Mouse (Mus musculus): ENCODE results near the gene Gm45618. TPM values are rescaled to one million over a fixed set of nuclear protein-coding genes. Genes with fewer than 3 reads are reported as not detected.

Gene Gm45618
- total RNA-seq, 2 experiments from 2014 or later, result not detected

DNA sequence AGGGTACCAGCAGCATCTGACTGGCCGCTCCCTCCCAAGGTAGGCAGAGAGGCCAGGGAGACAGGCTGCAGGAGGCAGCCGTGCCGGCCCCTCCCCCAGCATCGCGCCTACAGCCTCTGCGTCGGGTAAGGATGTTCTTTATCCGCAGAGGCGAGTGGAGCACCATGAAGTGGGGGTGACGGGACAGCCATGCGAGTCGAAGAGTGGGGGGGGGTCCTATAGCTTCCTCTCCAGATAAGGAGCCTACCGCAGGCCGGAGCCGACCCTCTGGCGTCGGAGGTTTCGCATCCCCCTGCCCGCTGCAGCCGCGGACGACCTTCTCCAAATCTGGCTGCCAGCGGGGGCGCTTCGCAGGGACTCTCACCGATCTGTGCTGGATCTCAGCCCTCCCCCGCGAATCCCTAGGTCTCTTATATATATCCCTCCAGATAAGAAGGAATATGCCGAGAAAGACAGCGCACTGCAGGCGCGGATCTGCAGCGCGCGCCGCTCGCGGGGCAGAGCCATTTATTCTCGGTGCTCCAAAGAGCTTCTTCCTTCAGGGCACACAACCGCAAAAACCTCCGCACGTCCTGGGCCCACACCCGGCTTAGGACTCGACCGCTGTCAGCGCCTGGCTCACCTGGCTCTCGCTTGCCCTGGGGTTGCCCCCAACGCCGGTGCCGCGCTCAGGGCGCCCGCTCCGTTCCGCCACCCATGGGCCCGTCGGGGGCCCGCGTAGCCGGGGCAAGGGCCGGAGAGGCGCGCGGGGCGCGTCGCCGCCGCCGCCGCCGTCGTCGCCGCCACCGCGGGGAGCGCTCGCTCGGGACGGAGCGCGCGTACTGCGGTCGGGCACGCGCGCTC, 26.0 kb downstream of the Gm45618 start:
- DNase-seq (ENCODE audit: low spot score in 2 of 2), result peak in 1 of 2 experiments; percentile 37

DNA sequence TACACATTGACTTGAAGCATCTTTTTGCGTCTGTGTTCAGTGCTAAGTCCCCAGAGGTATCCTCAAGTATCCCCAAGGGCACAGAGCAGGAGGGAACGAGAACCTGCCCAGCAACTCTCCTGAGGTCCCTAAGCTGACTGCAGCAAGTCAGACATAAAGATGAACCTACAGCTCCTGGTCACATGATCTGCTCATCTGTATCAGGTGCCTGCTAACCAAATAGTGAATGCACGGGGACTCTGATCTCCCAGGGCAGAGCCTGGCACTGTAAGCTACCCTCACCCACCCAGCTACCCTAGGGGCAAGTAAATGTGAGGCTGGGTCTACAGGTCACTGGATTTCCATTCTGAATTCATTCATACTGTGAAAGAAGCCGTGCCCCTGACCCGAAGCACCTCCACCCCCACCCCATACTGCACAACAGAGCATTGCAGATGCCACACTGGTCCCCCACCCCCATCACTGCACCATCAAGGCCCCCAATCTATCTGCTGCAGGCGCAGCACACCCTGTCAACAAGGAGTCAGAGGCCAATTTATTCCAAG, 26.8 kb downstream of the Gm45618 start:
- DNase-seq (ENCODE audit: low spot score in 2 of 2), result no peak

DNA sequence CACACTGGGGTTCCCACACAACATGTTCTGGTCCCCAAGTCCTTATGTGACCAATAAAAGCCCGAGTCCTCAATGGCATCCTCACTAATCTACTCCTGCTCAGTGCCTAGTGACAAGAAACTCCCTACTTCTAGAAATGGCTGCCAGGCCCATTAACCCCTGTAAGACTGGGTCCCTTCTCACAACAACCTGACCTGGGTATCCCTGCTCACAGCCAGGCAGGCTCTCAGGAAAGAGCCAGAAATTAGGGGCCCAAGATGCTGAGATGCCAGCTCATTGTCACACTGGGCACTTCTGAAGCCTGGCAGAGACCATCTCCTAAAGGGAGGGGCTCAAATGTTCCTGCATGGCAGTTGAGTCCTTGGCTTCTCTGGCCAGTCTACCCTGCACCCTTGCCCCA, 27.5 kb downstream of the Gm45618 start:
- DNase-seq (ENCODE audit: low spot score in 2 of 2), result no peak

DNA sequence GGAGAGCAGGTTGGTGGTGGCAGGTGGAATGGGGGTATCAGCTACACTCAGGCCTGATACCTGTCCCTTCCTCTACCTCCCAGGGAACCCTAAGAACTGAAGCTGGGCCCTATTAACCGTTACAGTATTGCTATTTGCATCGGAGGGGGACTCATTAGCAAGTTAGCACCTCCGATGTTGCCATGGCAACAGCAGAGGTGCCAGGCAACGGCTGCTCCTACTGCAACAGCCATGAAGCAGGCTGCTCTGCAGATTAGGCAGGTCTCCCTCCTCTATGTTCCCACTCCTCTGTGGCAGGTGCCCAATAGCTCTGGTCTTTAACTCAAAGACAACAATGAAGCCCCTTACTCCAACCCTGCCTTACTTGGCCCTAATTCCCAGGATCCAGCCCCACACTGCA, 28.7 kb downstream of the Gm45618 start:
- DNase-seq (ENCODE audit: low spot score in 2 of 2), result no peak

DNA sequence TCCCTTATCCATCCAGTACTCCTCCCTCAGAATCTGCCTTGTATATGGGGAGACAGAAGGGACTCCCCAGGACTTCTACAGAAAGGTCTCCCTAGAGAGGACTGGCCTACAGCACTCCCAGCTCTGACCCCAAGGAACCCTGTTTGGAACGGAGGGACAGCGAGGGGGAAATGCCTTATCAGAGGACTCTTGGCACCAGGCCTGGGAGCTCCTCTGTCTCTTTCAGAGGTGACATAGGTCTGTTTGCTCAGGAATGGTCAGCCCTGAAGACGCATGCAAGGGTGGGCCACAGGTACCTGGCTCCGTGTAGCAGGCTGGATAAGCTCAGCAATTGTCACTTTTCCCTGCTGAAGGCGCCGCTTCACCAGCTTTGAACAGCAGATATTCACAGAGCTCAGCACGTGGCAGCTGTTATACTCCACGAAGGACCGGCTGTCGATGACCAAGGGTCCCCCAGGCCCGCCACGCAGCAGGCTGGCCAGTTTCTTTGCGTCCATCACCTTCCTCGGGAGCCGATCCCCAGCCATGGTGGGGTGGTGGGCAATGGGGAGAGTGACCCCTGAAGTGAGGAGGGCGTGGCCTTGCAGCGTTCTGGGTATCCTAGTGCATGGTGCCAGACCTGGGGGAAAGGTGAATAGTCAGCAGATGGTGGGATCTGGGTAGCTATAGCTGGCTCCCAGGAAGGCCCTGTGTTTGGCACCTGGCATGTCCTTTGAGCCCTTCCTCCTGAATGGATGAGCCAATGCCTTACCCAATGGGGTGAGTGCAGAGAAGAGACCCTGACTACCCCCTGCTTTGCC, 30.7 kb downstream of the Gm45618 start:
- DNase-seq (ENCODE audit: low spot score in 2 of 2), result no peak

DNA sequence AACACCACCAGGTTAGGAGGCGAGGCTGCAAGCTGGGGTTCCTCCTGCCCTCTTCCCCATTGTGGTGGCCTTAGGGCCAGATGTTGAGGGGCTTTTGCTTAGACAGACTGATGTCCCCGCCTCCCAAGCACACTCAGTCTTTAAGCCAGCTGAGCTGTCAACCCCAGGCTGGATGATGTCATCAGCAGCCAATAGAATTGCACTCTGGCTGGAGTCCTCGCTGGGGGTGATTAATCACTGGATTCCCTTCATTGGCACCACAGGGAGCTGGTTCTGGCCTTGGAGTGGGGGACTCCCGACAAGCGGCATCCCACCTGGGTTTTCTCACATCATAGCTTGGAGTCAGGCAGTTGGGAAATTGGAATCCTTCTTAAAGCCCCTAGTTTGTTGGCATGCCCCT, 31.6 kb downstream of the Gm45618 start:
- peak; percentile 39 to 42 for DNase-seq (ENCODE audit: low spot score in 2 of 2)

DNA sequence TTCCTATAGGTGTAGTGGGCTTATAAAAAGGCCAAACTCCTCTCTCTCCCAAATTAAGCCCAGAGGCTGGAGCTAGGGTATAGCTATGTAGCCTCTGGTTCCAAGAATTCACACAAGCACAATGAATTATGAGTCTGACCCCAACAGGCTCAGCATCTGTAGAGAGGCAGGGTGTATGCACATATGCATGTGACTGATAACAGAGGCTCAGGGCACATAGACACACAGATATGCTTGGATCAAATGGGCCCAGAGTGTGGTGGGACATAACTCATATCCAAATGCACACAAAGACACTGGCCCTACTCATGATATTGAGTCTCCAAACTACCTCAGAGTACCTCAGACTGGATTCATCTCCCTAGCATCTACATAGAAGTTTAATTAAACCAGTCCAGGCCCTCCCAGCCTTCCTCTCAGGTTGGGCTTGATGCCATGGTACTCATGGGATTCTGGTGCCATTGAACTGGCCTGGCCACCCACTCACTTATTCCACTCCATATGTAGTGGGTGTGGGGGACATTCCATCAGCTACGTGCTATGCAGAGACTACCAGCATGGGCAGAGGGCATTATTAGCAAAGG, 33.4 kb downstream of the Gm45618 start:
- no peak for DNase-seq (ENCODE audit: low spot score in 2 of 2)

DNA sequence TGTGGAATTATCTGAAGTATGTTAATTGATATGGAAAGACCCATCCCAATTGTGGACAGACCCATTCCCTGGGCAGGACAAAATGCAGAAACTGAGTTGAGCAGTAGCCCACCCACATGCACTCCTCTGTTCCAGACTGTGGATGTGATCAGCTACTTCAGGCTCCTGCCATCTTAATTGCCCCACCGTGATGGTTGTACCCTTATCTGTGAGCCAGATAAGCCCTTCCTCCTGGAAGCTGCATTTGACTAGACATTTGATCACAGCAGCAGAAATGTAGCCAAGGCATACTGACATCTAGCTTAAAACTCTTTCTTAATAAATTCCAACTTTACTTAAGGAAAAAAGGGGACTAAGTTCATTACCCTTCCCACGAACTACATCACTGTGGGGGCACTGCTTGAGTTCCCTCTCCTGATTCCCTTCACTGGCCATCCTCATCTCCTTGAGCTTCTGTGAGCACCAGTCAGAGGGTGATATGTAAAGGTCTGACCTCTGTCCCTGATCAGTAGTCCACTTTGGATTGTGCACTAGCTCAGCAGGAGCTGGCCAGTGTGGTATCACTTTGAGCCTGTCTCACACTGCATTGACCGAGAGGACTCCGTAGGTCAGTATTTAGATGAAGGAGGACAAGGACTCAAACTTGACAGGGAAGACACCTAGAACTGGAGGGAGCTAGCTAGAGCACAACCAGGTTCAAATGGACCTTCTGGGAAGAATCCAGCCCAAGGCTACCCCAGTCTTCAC, 34.2 kb downstream of the Gm45618 start:
- no peak for DNase-seq (ENCODE audit: low spot score in 2 of 2)

DNA sequence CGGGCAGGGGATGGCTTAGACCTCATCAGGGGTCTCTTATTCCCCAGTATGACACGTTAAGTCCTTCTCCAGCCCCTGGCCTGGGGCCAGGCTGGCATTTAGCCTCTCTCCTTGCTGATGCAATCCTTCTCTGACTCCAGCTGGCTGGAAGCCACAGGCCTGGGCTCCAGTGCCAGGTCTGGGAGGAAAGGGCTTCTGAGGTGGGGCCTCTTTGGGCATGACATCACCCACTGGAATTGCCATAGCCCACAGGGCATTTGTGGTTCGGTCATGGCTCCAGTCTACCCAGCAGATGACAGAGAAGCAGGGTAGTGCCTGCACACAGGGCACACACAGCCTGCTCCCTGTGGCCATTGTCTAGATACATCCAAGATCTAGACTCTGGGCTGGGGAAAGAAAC, 35.7 kb downstream of the Gm45618 start:
- DNase-seq (ENCODE audit: low spot score in 2 of 2), result peak; percentile 84 to 88

DNA sequence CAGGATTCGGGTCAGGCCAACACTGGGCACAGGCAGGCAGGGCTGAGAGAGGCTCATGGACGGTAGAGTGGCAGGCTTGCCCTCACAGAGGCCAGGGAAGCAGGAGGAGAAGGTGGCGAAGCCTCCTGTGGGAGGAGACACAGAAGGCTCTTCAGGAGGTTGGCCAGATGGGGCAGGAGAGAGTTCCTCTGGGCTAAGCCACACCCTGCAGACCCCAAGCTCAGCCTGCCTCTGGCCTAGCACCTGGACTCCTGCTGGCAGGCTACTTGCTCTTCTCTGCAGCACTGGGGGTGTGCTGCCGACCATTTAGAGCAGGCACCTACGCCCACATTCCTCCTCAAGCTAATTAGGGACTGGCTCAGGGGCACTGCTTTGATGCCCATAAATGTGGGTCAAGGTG, 36.1 kb downstream of the Gm45618 start:
- no peak for DNase-seq (ENCODE audit: low spot score in 2 of 2)

DNA sequence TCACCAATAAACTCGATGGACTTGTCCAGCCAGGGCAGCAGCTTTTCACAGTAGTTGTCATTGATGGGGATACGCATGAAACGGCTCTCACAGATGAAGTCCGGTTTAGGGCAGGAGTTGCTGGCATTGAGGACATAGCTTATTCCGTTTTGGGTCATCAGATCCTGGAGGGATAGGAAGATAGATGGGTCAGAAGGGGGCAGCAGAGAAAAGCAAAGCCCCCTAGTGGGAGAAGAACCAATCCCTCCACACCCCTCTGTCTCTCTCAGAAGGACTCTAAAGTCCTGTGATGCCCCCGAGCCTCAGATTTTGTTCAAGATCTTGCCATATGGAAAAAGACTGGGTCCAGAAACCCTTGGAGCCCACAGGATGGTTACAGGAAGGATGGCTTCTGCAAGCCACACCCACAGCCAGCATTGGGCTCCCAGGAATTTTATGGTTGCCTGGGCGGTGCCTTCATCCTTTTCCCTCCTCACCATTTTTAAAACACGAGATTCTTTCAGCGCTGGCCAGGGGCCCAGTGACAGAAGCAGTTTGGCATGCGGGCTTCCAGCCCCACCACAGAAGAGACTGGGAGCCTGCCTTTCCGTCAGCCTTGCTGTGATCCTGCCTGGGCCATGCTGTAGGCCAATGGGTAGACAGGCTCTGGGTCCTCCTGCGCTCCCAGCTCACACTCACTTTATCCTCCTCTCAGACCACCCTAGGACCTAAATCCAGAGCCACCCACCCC, 36.8 kb downstream of the Gm45618 start:
- DNase-seq (ENCODE audit: low spot score in 2 of 2), result peak in 1 of 2 experiments; percentile 53

DNA sequence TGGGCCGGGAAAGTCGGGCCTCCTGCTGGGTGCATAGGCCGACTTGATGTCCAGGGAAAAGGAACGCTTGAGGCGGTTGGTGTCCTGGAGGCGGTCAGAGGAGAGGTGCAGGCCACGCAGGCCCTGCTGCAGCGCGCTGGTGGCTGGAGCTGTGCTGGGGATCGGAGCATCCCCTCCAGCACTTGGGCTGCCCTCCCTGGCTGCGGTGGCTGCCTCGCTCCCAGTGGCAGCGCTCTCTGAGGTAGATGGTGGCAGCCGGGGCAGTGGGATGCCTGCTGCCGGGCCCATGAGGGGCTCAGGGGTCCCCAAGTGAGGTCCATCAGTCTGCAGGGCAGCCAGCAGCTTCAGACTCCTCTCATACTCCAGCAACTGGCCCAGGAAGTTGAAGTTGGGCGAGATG, 37.9 kb downstream of the Gm45618 start:
- DNase-seq (ENCODE audit: low spot score in 2 of 2), result no peak

DNA sequence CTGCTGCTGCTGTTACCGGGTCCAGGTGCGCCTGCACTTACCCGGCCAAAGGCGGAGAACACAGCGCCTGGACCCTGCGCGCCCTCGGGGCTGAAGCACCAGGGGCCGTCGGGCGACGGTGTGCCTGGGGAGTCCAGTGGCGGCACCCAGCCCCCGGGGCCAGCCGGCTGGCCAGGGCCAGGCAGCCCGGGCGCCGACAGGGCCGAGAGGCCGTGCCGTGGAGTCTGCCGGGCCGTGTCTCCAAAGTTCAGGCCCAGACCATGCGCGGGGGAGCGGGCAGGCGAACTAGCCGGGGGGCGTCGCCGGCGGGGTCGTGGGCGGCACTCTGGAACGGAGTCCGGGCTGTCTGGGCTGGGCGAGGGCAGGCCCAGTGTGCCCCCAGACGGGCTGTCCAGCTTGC, 38.4 kb downstream of the Gm45618 start:
- no peak for DNase-seq (ENCODE audit: low spot score in 2 of 2)

DNA sequence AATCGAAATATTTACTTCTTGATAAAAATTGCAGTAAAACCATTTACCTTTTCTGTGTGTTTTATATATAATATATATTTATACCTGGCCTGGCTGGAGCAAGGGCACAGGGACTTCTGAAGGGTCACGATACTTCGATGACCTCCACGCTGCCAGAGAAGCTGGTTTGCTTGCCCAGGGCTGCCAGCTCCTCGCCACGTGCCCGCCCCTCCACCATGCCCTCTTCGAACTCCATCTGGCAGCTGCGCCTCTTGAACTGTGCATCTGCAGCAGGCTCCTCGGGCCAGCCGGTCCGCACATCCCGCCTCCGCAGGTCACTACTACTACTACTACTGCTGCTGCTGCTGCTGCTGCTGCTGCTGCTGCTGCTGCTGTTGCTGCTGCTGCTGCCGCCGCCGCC, 38.8 kb downstream of the Gm45618 start:
- DNase-seq (ENCODE audit: low spot score in 2 of 2), result no peak

DNA sequence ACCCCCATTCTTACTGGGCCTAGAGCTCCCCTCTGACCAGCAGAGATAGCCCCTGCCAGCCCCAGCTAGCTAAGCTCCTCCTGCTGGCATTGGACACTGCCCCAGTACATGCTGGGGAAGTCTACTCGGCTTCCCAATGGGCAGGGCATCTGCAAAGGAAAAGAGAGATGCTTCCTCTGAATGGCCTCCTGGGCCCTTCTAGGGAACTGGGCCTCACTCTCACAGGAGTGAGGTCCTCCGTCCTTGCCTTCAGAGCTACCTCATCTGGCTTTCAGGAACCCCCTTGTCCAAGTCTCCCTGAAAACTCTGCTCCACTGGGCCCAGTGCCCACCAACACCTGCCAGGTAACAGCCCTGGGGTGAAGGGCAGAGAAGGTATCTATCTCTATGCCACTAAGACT, 39.7 kb downstream of the Gm45618 start:
- DNase-seq (ENCODE audit: low spot score in 2 of 2), result no peak

DNA sequence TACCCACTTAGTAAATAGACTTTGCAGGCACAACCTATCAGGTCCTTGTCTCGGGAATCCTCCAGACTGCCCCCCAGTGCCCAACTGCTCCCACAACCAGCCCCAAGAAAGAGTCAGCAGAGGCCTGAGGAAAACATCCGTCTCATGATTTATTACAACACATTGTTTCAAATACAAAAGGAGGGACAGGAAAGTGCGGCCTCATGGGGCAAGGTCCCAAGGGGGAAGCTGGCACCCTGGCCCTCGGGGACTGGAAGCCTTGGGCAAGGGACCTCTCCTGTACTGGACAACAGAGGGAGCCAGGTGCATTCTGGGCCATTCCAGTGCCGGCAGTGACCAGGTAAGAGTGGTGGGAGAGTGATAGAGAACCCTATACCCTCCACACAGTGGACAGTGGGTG, 41.2 kb downstream of the Gm45618 start:
- no peak for DNase-seq (ENCODE audit: low spot score in 2 of 2)

DNA sequence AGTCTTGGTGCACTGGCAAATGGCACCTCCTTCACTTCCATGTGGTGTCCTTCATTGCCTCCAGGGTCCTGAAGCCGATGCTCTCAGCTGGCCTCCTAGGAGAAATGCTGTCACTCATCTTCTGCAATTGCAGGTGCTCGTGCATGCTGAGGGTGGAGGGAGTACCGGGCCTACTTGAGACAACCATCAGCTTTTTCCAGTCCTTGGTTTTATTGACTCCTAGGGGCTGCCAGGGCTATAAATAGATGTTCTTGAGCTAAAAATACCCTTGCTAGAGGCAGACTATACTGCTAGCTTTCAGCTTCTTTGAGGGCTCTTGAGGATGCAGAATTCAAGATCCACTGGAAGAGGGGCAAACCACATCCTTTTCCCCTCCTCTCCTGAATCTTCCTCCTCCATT, 43.4 kb downstream of the Gm45618 start:
- no peak for DNase-seq (ENCODE audit: low spot score in 2 of 2)

DNA sequence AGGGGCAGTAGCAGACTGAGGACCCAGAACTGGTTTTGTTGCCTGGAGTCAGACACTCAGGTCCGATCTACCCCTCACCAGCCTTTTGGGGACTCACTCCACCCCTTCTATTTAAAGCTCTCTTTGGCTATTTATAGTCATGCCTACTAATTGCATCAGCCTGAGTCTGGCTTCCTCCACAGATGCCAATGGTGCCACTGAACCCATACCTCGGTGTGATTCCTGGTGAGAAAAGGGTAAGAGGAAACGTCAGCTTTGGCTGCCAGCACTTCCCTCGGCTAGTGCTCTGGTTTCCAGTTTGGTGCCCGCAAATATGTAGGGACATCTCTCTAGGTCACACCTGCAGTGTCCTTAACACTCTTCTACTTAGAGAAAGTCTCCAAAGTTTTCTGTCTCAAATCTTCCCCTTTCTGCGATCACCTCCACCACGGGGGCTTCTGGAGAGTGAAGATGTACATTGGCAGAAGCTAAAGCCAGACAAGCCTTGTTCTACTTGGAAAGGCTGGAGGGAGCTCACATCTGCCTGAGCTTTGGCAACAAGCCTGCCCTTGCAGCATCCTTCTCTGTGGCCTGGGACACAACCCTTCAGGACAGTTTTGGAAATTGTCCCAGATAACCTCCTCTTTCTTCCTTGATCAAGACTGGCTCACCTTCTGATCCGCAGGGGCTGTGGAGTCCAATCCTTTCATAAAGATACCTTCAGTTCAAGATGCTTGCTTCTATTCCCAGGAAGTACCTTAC, 46.2 kb downstream of the Gm45618 start:
- no peak for DNase-seq (ENCODE audit: low spot score in 2 of 2)

DNA sequence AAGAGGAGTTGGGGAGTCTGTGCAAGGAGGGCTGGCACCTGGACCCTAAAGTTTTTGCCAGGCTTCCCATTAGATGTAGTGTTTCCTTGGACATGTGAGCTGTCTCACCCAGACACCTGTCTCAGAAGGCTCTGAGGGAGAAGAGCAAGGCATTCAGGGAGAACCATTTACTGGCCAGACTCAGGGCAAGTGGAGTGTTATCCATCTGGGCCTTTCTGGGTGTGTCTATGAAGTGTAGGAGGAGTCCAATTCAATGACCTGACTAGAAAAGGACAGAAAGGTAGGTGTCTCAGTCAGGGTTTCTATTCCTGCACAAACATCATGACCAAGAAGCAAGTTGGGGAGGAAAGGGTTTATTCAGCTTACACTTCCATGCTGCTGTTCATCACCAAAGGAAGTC, 48.8 kb downstream of the Gm45618 start:
- DNase-seq (ENCODE audit: low spot score in 2 of 2), result no peak

DNA sequence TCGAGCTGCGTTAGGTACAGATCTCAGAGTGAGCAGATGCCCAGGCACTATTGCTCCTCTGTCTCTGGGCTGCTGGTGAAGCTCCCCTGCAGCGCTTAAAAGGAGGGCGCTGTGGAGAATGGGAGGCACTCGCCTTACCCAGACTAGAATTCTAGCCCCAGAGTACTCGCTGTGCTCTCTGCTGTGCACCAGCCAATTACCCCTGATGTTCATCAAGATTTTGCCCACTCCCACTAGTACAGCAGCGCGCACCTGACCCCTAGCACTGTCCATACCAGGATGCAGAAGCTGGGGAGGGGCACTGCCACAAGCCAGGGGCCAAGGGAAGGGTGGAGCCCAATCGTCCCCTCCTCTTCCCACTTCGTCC, 49.3 kb downstream of the Gm45618 start:
- DNase-seq (ENCODE audit: low spot score in 2 of 2), result no peak

Measured in adrenal gland, adult 18-20 months (tissue).